In the genomic region with DNA sequence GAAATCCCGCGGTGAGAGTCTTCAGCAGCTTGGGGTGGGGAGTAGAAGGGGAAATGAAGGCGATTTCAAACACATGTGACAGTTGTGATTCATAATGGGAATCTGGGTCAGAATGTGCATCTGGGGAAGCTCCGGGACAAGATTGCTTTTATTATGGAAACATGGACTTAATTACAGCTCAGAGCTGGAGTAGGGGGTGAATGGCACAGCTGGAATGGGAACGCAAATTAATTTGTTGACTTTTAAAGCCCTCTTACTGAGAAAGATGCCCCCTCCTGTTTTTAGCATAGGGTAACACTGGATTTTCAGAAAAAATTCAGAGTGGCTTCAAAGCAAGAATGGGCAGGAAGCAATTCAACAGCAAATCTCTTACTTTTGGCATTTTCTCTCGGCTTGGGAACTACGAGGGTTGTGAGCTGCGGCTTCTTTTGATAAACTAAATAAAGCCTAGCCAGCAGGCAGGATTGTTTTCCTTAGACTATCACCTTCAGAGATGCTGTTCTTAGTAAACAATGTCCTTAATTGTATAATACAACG, we compare ENCODE assay signal across 11 mouse cellular contexts.
DNase-seq lines count a peak whose midpoint lies in the region; ATAC-seq and TF ChIP-seq lines count a peak whose summit lies in the region.
"Had no signal": no experiment of that assay in that cellular context is flagged by ENCODE, and none has a peak within 500 bp of the region (broad histone marks: within the 10 kb centered on the region; RNA-seq: fewer than 3 reads in every experiment).

No protein-coding gene starts in this region.

- peak; percentile 35 for DNase-seq in lung, postnatal 0 days (ENCODE audit: low spot score)
- no peak for DNase-seq in lung, adult 18-20 months
- peak; percentile 34 for DNase-seq in hindbrain, postnatal 0 days (ENCODE audit: low spot score)
- DNase-seq in retina, adult 2 months (ENCODE audit: low read depth, low spot score): peak; percentile 9
- DNase-seq in heart, embryonic 10.5 days (ENCODE audit: low spot score): no peak
- DNase-seq in cerebellum, postnatal 25 days: no peak
- no peak for DNase-seq in thymus, postnatal 36 days
- DNase-seq: cerebellum, postnatal 14 days; gastrocnemius, postnatal 25 days had no signal

- no peak overlapping the region for H3K4me2 ChIP-seq in lung, postnatal 0 days (replicated peaks; ENCODE audit: low read depth, low read length)
- peak overlapping the region; percentile 46 for H3K4me2 ChIP-seq in embryonic facial prominence, embryonic 13.5 days
- H3K4me2 ChIP-seq in hindbrain, postnatal 0 days (ENCODE audit: low read depth, low read length): peak overlapping the region; percentile 49
- H3K4me2 ChIP-seq: liver, embryonic 11.5 days had no signal

- no peaks in the 10 kb centered on the region for H3K4me1 ChIP-seq in lung, postnatal 0 days (ENCODE audit: insufficient read depth, low read depth, low read length)
- peaks cover 8% of the 10 kb centered on the region; the same call in 1 of the 2 replicates for H3K4me1 ChIP-seq in embryonic facial prominence, embryonic 13.5 days
- H3K4me1 ChIP-seq in hindbrain, postnatal 0 days (ENCODE audit: insufficient read depth, low read length): no peaks in the 10 kb centered on the region
- H3K4me1 ChIP-seq in heart, embryonic 10.5 days: no peaks in the 10 kb centered on the region

- H3K9me3 ChIP-seq in lung, postnatal 0 days (ENCODE audit: low read length): no peaks in the 10 kb centered on the region
- no peaks in the 10 kb centered on the region for H3K9me3 ChIP-seq in embryonic facial prominence, embryonic 13.5 days
- H3K9me3 ChIP-seq in hindbrain, postnatal 0 days (ENCODE audit: low read length): no peaks in the 10 kb centered on the region
- H3K9me3 ChIP-seq in heart, embryonic 10.5 days: no peaks in the 10 kb centered on the region

- 48% methylated on average over 9 of the region's 9 CpGs for WGBS in lung, postnatal 0 days
- WGBS in embryonic facial prominence, embryonic 13.5 days: 23% methylated on average over 9 of the region's 9 CpGs
- 23% methylated on average over 9 of the region's 9 CpGs for WGBS in hindbrain, postnatal 0 days
- 65% methylated on average over 9 of the region's 9 CpGs for WGBS in heart, embryonic 10.5 days

- H3K27ac ChIP-seq in lung, postnatal 0 days (ENCODE audit: low read length): no peak overlapping the region
- no peak overlapping the region for H3K27ac ChIP-seq in embryonic facial prominence, embryonic 13.5 days
- no peak overlapping the region for H3K27ac ChIP-seq in hindbrain, postnatal 0 days
- no peak overlapping the region for H3K27ac ChIP-seq in heart, embryonic 10.5 days

- no peak overlapping the region for H3K9ac ChIP-seq in lung, postnatal 0 days (replicated peaks; ENCODE audit: low read depth)
- no peak overlapping the region for H3K9ac ChIP-seq in embryonic facial prominence, embryonic 13.5 days
- H3K9ac ChIP-seq in hindbrain, postnatal 0 days (replicated peaks; ENCODE audit: low read length): no peak overlapping the region

- H3K4me3 ChIP-seq in lung, postnatal 0 days (ENCODE audit: low read depth, low read length): no peak overlapping the region
- peak overlapping the region; percentile 13 for H3K4me3 ChIP-seq in embryonic facial prominence, embryonic 13.5 days
- H3K4me3 ChIP-seq in hindbrain, postnatal 0 days (ENCODE audit: low read length): no peak overlapping the region; the same call in 1 of the 2 replicates
- H3K4me3 ChIP-seq in heart, embryonic 10.5 days: no peak overlapping the region

- no peak for TF ChIP-seq EP300 in lung, postnatal 0 days (IDR thresholded peaks at IDR 0.05)

- ATAC-seq in lung, postnatal 0 days: no peak; the same call in 1 of the 2 replicates
- no peak for ATAC-seq in embryonic facial prominence, embryonic 13.5 days (ENCODE audit: insufficient number of reproducible peaks, insufficient read depth, low FRiP score, low TSS enrichment, low read depth)
- ATAC-seq in hindbrain, postnatal 0 days: no peak

- H3K36me3 ChIP-seq in lung, postnatal 0 days (ENCODE audit: insufficient read depth, low read length): no peaks in the 10 kb centered on the region
- H3K36me3 ChIP-seq in embryonic facial prominence, embryonic 13.5 days: no peaks in the 10 kb centered on the region
- no peaks in the 10 kb centered on the region for H3K36me3 ChIP-seq in hindbrain, postnatal 0 days (ENCODE audit: insufficient read depth, low read length)
- no peaks in the 10 kb centered on the region for H3K36me3 ChIP-seq in heart, embryonic 10.5 days

- H3K27me3 ChIP-seq in lung, postnatal 0 days (replicated peaks; ENCODE audit: insufficient read depth, low read length): no peaks in the 10 kb centered on the region
- no peaks in the 10 kb centered on the region for H3K27me3 ChIP-seq in embryonic facial prominence, embryonic 13.5 days
- H3K27me3 ChIP-seq in hindbrain, postnatal 0 days (ENCODE audit: insufficient read depth, low read length): no peaks in the 10 kb centered on the region
- no peaks in the 10 kb centered on the region for H3K27me3 ChIP-seq in heart, embryonic 10.5 days (ENCODE audit: insufficient read depth, poor library complexity, severe bottlenecking)

- no peak for TF ChIP-seq CTCF in lung, postnatal 0 days (IDR thresholded peaks at IDR 0.05)
- TF ChIP-seq CTCF in hindbrain, postnatal 0 days (IDR thresholded peaks at IDR 0.05; ENCODE audit: low read depth): no peak

Comparison
In these comparisons a context has a peak if more than half of its experiments do, and no peak if none do; other contexts are left out.
1. DNase-seq: peak in lung, postnatal 0 days (single experiment), hindbrain, postnatal 0 days (single experiment) and retina, adult 2 months (single experiment); none in lung, adult 18-20 months (0 of 2), heart, embryonic 10.5 days (single experiment), cerebellum, postnatal 25 days (0 of 2) and thymus, postnatal 36 days (0 of 2).